Mouse (Mus musculus) ES-E14 (cell line): Measurements from ENCODE around the gene Slc38a10.

Experiments
- CHD2 ChIP-seq: IDR thresholded peaks from 2 replicates; pipeline ENCODE4 v1.6.1; 2014; ENCODE audit warnings: mild to moderate bottlenecking, low read depth, low read length, inconsistent platforms
- MAFK ChIP-seq: IDR thresholded peaks from 2 replicates; pipeline ENCODE4 v1.6.1; 2014; ENCODE audit warnings: mild to moderate bottlenecking, low read depth, low read length, inconsistent platforms; ENCODE audit not compliant: insufficient read depth
- ZC3H11A ChIP-seq: IDR thresholded peaks from 2 replicates; pipeline ENCODE4 v1.6.1; 2012; ENCODE audit warnings: low read depth, mild to moderate bottlenecking, inconsistent platforms, low read length, borderline replicate concordance
- ZNF384 ChIP-seq: IDR thresholded peaks from 2 replicates; pipeline ENCODE4 v1.6.1; 2012; ENCODE audit warnings: low read depth, low read length, inconsistent platforms

GRCm38 (mm10) chr11:120151113-120151494 is at the start of gene Slc38a10:
- TF ChIP-seq CHD2 = 0 out of 2 replicates have a peak, but pooled peaks have one; percentile 26
- no peak for TF ChIP-seq MAFK
- 0 out of 2 replicates have a peak, but pooled peaks have one; percentile 10 for TF ChIP-seq ZNF384
- TF ChIP-seq ZC3H11A = no peak
